Mouse (Mus musculus) hindbrain, embryonic 11.5 days (tissue): ENCODE data around the gene Gm45716. TPM values are rescaled to one million over a fixed set of nuclear protein-coding genes. Genes with fewer than 3 reads are reported as not detected.

Experiments used
- ATAC-seq: fragments of 200-750 bp; cut with Nextera tagmentation; 2 replicates; pipeline ENCODE4 v1.8.0; 2017; ENCODE audit warnings: mild to moderate bottlenecking, moderate TSS enrichment, moderate library complexity; ENCODE audit not compliant: low FRiP score
- DNase-seq: peaks from one replicate; pipeline ENCODE4 v3.0.0-alpha.2; 2015; ENCODE audit warnings: low spot score
- H3K27ac ChIP-seq: fragments of 300-500 bp; sonication (generic); 2 replicates; pipeline ENCODE4 v1.5.1; 2014; ENCODE audit warnings: mild to moderate bottlenecking, low read depth, low read length
- H3K27me3 ChIP-seq: fragments of 300-500 bp; sonication (generic); 2 replicates; pipeline ENCODE4 v1.6.1; 2014; ENCODE audit warnings: mild to moderate bottlenecking, low read length, moderate library complexity, mixed read lengths; ENCODE audit not compliant: control insufficient read depth, insufficient read depth
- H3K36me3 ChIP-seq: fragments of 300-500 bp; sonication (generic); 2 replicates; pipeline ENCODE4 v1.6.1; 2014; ENCODE audit warnings: mild to moderate bottlenecking, low read length, moderate library complexity, mixed read lengths; ENCODE audit not compliant: control insufficient read depth, insufficient read depth
- H3K4me1 ChIP-seq: fragments of 300-500 bp; sonication (generic); replicated peaks from 2 replicates; pipeline ENCODE4 v1.6.1; 2014; ENCODE audit warnings: low read length, mixed read lengths; ENCODE audit not compliant: control insufficient read depth, insufficient read depth
- H3K4me2 ChIP-seq: fragments of 300-500 bp; sonication (generic); replicated peaks from 2 replicates; pipeline ENCODE4 v1.6.1; 2014; ENCODE audit warnings: mild to moderate bottlenecking, low read depth, low read length
- H3K4me3 ChIP-seq: fragments of 300-500 bp; sonication (generic); 2 replicates; pipeline ENCODE4 v1.5.1; 2014; ENCODE audit warnings: low read depth, low read length
- H3K9ac ChIP-seq: fragments of 300-500 bp; sonication (generic); 2 replicates; pipeline ENCODE4 v1.6.1; 2014; ENCODE audit warnings: low read depth, low read length
- H3K9me3 ChIP-seq: fragments of 300-500 bp; sonication (generic); 2 replicates; pipeline ENCODE4 v1.6.1; 2016; ENCODE audit warnings: low read length; ENCODE audit not compliant: control insufficient read depth
- WGBS: fragments of 180-500 bp; shearing (Covaris S2); extraction: QIAGEN DNeasy Blood & Tissue Kit; methylation state at CpG from one replicate; pipeline ENCODE4 v1.1.7; 2014; 5-methylcytosine and 5-hydroxymethylcytosine counted together
- polyA plus RNA-seq: library from polyadenylated mRNA; unstranded; fragments of >200 nt; fragmentation: Nextera tagmentation; extraction: Ambion mirVana; gene quantifications from 2 replicates; pipeline ENCODE4 v1.2.1, GENCODE M21; 2014

Gene Gm45716
- polyA plus RNA-seq, 1 experiment from 2014 or later, result 17.8 TPM

- H3K4me1 ChIP-seq, result no peaks in the 10 kb centered on the region
- H3K36me3 ChIP-seq, result no peaks in the 10 kb centered on the region
- H3K27ac ChIP-seq, result no peak overlapping the region
- ATAC-seq (no peak), DNase-seq (no peak)
- no peaks in the 10 kb centered on the region for H3K27me3 ChIP-seq
- H3K4me2 ChIP-seq, result no peak overlapping the region
- WGBS, result 90% methylated on average over 11 of the region's 11 CpGs
- H3K4me3 ChIP-seq, result no peak overlapping the region
- no peak overlapping the region for H3K9ac ChIP-seq
- no peaks in the 10 kb centered on the region for H3K9me3 ChIP-seq
Measured at GRCm38 (mm10) chr11:90195756-90196520, 8.5 kb downstream of the Gm45716 start.

GRCm38 (mm10) chr11:90196521-90197215 lies 9.2 kb downstream of the Gm45716 start:
- Histone ChIP-seq H3K4me3 (no peak overlapping the region), H3K27me3 (no peaks in the 10 kb centered on the region), H3K4me2 (no peak overlapping the region), H3K36me3 (no peaks in the 10 kb centered on the region), H3K4me1 (no peaks in the 10 kb centered on the region), H3K9ac (no peak overlapping the region), H3K27ac (no peak overlapping the region), H3K9me3 (no peaks in the 10 kb centered on the region)
- DNase-seq (no peak), ATAC-seq (no peak)
- WGBS, result 85% methylated on average over 12 of the region's 12 CpGs

GRCm38 (mm10) chr11:90198048-90198447 lies 10.6 kb downstream of the Gm45716 start:
- Histone ChIP-seq H3K9me3 (no peaks in the 10 kb centered on the region), H3K4me3 (no peak overlapping the region), H3K27me3 (no peaks in the 10 kb centered on the region), H3K27ac (no peak overlapping the region), H3K4me1 (no peaks in the 10 kb centered on the region), H3K36me3 (no peaks in the 10 kb centered on the region), H3K9ac (no peak overlapping the region), H3K4me2 (no peak overlapping the region)
- 50% methylated on average over 5 of the region's 5 CpGs for WGBS
- DNase-seq (peak; percentile 6), ATAC-seq (no peak)

- Histone ChIP-seq H3K4me2 (no peak overlapping the region), H3K4me3 (no peak overlapping the region), H3K27me3 (no peaks in the 10 kb centered on the region), H3K27ac (no peak overlapping the region), H3K4me1 (no peaks in the 10 kb centered on the region), H3K36me3 (no peaks in the 10 kb centered on the region), H3K9ac (no peak overlapping the region), H3K9me3 (no peaks in the 10 kb centered on the region)
- DNase-seq (no peak), ATAC-seq (no peak)
- 82% methylated on average over 2 of the region's 2 CpGs for WGBS
Measured at GRCm38 (mm10) chr11:90200826-90201225, 13.3 kb downstream of the Gm45716 start.

- H3K4me2 ChIP-seq, result no peak overlapping the region
- no peak overlapping the region for H3K4me3 ChIP-seq
- no peaks in the 10 kb centered on the region for H3K9me3 ChIP-seq
- no peaks in the 10 kb centered on the region for H3K36me3 ChIP-seq
- ATAC-seq, result no peak
- H3K27ac ChIP-seq, result no peak overlapping the region
- 54% methylated on average over 7 of the region's 7 CpGs for WGBS
- DNase-seq, result no peak
- H3K4me1 ChIP-seq, result no peaks in the 10 kb centered on the region
- H3K27me3 ChIP-seq, result no peaks in the 10 kb centered on the region
- H3K9ac ChIP-seq, result no peak overlapping the region
Measured at GRCm38 (mm10) chr11:90214246-90214645, 26.8 kb downstream of the Gm45716 start.

- H3K4me3 ChIP-seq, result no peak overlapping the region
- H3K4me1 ChIP-seq, result no peaks in the 10 kb centered on the region
- H3K9ac ChIP-seq, result no peak overlapping the region
- H3K27me3 ChIP-seq, result no peaks in the 10 kb centered on the region
- no peaks in the 10 kb centered on the region for H3K36me3 ChIP-seq
- no peak overlapping the region for H3K4me2 ChIP-seq
- no peaks in the 10 kb centered on the region for H3K9me3 ChIP-seq
- DNase-seq (no peak), ATAC-seq (no peak)
- WGBS, result 69% methylated on average over 6 of the region's 6 CpGs
- no peak overlapping the region for H3K27ac ChIP-seq
Measured at GRCm38 (mm10) chr11:90220022-90220645, 32.7 kb downstream of the Gm45716 start.

GRCm38 (mm10) chr11:90220750-90221149 lies 33.3 kb downstream of the Gm45716 start:
- Histone ChIP-seq H3K4me1 (no peaks in the 10 kb centered on the region), H3K9me3 (no peaks in the 10 kb centered on the region), H3K36me3 (no peaks in the 10 kb centered on the region), H3K27me3 (no peaks in the 10 kb centered on the region), H3K27ac (no peak overlapping the region), H3K4me3 (no peak overlapping the region), H3K4me2 (no peak overlapping the region), H3K9ac (no peak overlapping the region)
- ATAC-seq (no peak), DNase-seq (no peak)
- WGBS, result 33% methylated on average over 2 of the region's 2 CpGs

- WGBS, result 74% methylated on average over 11 of the region's 11 CpGs
- no peak overlapping the region for H3K9ac ChIP-seq
- no peaks in the 10 kb centered on the region for H3K4me1 ChIP-seq
- DNase-seq, result no peak
- ATAC-seq, result no peak
- H3K4me2 ChIP-seq, result no peak overlapping the region
- no peak overlapping the region for H3K27ac ChIP-seq
- H3K36me3 ChIP-seq, result no peaks in the 10 kb centered on the region
- H3K9me3 ChIP-seq, result no peaks in the 10 kb centered on the region
- H3K27me3 ChIP-seq, result no peaks in the 10 kb centered on the region
- no peak overlapping the region for H3K4me3 ChIP-seq
Measured at GRCm38 (mm10) chr11:90224914-90225470, 37.5 kb downstream of the Gm45716 start.
